Mouse (Mus musculus) layer of hippocampus, adult 2 months (tissue): ENCODE measurements at regions not wholly inside any gene's neighbourhood (a gene's known extent, or its start where the extent isn't known, plus 50 kb on each side); places are given as distances from the start of the nearest gene placed in this dataset.
A peak's percentile ranks its signal among the peaks of the same experiment; 100 is the strongest.

ENCODE experiments used
- DNase-seq, 2 experiments: peaks; one replicate each; pipeline ENCODE4 v3.0.0; 2022; ENCODE audit warnings: low spot score in 2 of 2
- H3K27ac ChIP-seq: fragments of 200-600 bp; 2 replicates; pipeline ENCODE4 v1.8.1; 2022
- H3K4me3 ChIP-seq: fragments of 200-600 bp; 2 replicates; pipeline ENCODE4 v1.8.1; 2022; ENCODE audit warnings: mild to moderate bottlenecking
- CTCF ChIP-seq: fragments of 200-600 bp; conservative IDR thresholded peaks from 2 replicates; pipeline ENCODE4 v1.8.1; 2022; ENCODE audit warnings: antibody characterized with exemption, mild to moderate bottlenecking, moderate library complexity

GRCm38 (mm10) chr5:100266671-100267510 is 107.3 kb upstream of the Tmem150c start:
- no peak overlapping the region for H3K4me3 ChIP-seq
- no peak for DNase-seq
- no peak overlapping the region for H3K27ac ChIP-seq
- no peak for TF ChIP-seq CTCF

- peak overlapping the region; percentile 21; the same call in 1 of the 2 replicates for H3K27ac ChIP-seq
These were observed 100.4 kb upstream of the Tmem150c start for GRCm38 (mm10) chr5:100259803-100260693.

GRCm38 (mm10) chr5:100258952-100259710 is 99.5 kb upstream of the Tmem150c start:
- peak; percentile 48 to 53 for DNase-seq
- Histone ChIP-seq H3K27ac (peak overlapping the region; percentile 21; the same call in 1 of the 2 replicates), H3K4me3 (no peak overlapping the region)
- TF ChIP-seq CTCF = no peak

More at GRCm38 (mm10) chr5:100259803-100260693, 100.4 kb upstream of the Tmem150c start:
- no peak overlapping the region for H3K4me3 ChIP-seq
- no peak for TF ChIP-seq CTCF
- no peak for DNase-seq

GRCm38 (mm10) chr5:100255276-100255675 is 95.7 kb upstream of the Tmem150c start:
- no peak for DNase-seq
- H3K27ac ChIP-seq = no peak overlapping the region
- no peak for TF ChIP-seq CTCF
- no peak overlapping the region for H3K4me3 ChIP-seq

GRCm38 (mm10) chr5:100252036-100252435 is 92.4 kb upstream of the Tmem150c start:
- Histone ChIP-seq H3K27ac (no peak overlapping the region), H3K4me3 (no peak overlapping the region)
- TF ChIP-seq CTCF = no peak
- DNase-seq = peak in 1 of 2 experiments; percentile 53

- H3K4me3 ChIP-seq = no peak overlapping the region
- no peak for DNase-seq
- peak; percentile 73 for TF ChIP-seq CTCF
- no peak overlapping the region for H3K27ac ChIP-seq
These were observed 90.1 kb upstream of the Tmem150c start for GRCm38 (mm10) chr5:100249757-100250156.

- no peak for TF ChIP-seq CTCF
- Histone ChIP-seq H3K27ac (no peak overlapping the region), H3K4me3 (no peak overlapping the region)
- no peak for DNase-seq
These were observed 89.0 kb upstream of the Tmem150c start for GRCm38 (mm10) chr5:100248611-100249010.

GRCm38 (mm10) chr5:100246709-100247108 is 87.1 kb upstream of the Tmem150c start:
- no peak for DNase-seq
- no peak overlapping the region for H3K4me3 ChIP-seq
- TF ChIP-seq CTCF = no peak
- H3K27ac ChIP-seq = no peak overlapping the region

GRCm38 (mm10) chr5:100244811-100245210 is 85.2 kb upstream of the Tmem150c start:
- TF ChIP-seq CTCF = no peak
- Histone ChIP-seq H3K27ac (no peak overlapping the region), H3K4me3 (no peak overlapping the region)
- DNase-seq = no peak

GRCm38 (mm10) chr5:100240876-100241275 is 81.3 kb upstream of the Tmem150c start:
- no peak overlapping the region for H3K27ac ChIP-seq
- peak; percentile 89 for TF ChIP-seq CTCF
- H3K4me3 ChIP-seq = no peak overlapping the region
- DNase-seq = peak; percentile 37 to 71

GRCm38 (mm10) chr5:100239632-100240031 is 80.0 kb upstream of the Tmem150c start:
- no peak for DNase-seq
- Histone ChIP-seq H3K4me3 (no peak overlapping the region), H3K27ac (no peak overlapping the region)
- no peak for TF ChIP-seq CTCF

GRCm38 (mm10) chr5:100238287-100239036 is 78.9 kb upstream of the Tmem150c start:
- no peak overlapping the region for H3K27ac ChIP-seq
- no peak overlapping the region for H3K4me3 ChIP-seq
- no peak for DNase-seq
- peak; percentile 29 for TF ChIP-seq CTCF
